Mouse (Mus musculus) E14TG2a.4 (cell line): Measurements from ENCODE around the gene Slc24a3.

Source experiments
- CTCF ChIP-seq: conservative IDR thresholded peaks from 2 replicates; pipeline ENCODE4 v1.5.1; 2014; ENCODE audit warnings: low read length
- NANOG ChIP-seq: IDR thresholded peaks from 2 replicates; pipeline ENCODE4 v1.6.1; 2014; ENCODE audit warnings: borderline replicate concordance, low read length, mixed read lengths

GRCm38 (mm10) chr2:145260574-145260973, 93.0 kb downstream of the Slc24a3 start:
- TF ChIP-seq CTCF (no peak), NANOG (no peak)
